Mouse (Mus musculus) embryonic facial prominence, embryonic 11.5 days (tissue): ENCODE measurements around the gene Fcgr1. TPM values are rescaled to one million over a fixed set of nuclear protein-coding genes. Genes with fewer than 3 reads are reported as not detected.
"Not testable (repeated sequence)": the region's sequence is repeated elsewhere in the genome, so short reads cannot be mapped to it uniquely, and the experiment has no call there.

ENCODE experiments used
- ATAC-seq: fragments of 200-750 bp; cut with Nextera tagmentation; replicated peaks from 2 replicates; pipeline ENCODE4 v1.8.0; 2017; ENCODE audit warnings: low read depth; ENCODE audit not compliant: insufficient number of reproducible peaks, low FRiP score, low TSS enrichment
- DNase-seq: peaks from one replicate; pipeline ENCODE4 v3.0.0-alpha.2; 2015; ENCODE audit warnings: low spot score
- H3K27ac ChIP-seq: fragments of 300-500 bp; sonication (generic); replicated peaks from 2 replicates; pipeline ENCODE4 v1.5.1; 2014; ENCODE audit warnings: mild to moderate bottlenecking, low read depth, low read length, control low read depth
- H3K27me3 ChIP-seq: fragments of 300-500 bp; sonication (generic); 2 replicates; pipeline ENCODE4 v1.6.1; 2014; ENCODE audit warnings: mild to moderate bottlenecking, low read length, moderate library complexity, mixed read lengths; ENCODE audit not compliant: control insufficient read depth, insufficient read depth
- H3K36me3 ChIP-seq: fragments of 300-500 bp; sonication (generic); replicated peaks from 2 replicates; pipeline ENCODE4 v1.6.1; 2014; ENCODE audit warnings: low read depth, mild to moderate bottlenecking, low read length, moderate library complexity, mixed read lengths; ENCODE audit not compliant: control insufficient read depth, insufficient read depth
- H3K4me1 ChIP-seq: fragments of 300-500 bp; sonication (generic); 2 replicates; pipeline ENCODE4 v1.6.1; 2014; ENCODE audit warnings: low read length, mixed read lengths; ENCODE audit not compliant: control insufficient read depth, insufficient read depth
- H3K4me2 ChIP-seq: fragments of 300-500 bp; sonication (generic); 2 replicates; pipeline ENCODE4 v1.6.1; 2014; ENCODE audit warnings: low read depth, mild to moderate bottlenecking, control low read depth, low read length, moderate library complexity
- H3K4me3 ChIP-seq: fragments of 300-500 bp; sonication (generic); 2 replicates; pipeline ENCODE4 v1.5.1; 2014; ENCODE audit warnings: low read depth, low read length, control low read depth
- H3K9ac ChIP-seq: fragments of 300-500 bp; sonication (generic); replicated peaks from 2 replicates; pipeline ENCODE4 v1.6.1; 2014; ENCODE audit warnings: mild to moderate bottlenecking, control low read depth, low read length
- H3K9me3 ChIP-seq: fragments of 300-500 bp; sonication (generic); replicated peaks from 2 replicates; pipeline ENCODE4 v1.6.1; 2016; ENCODE audit warnings: mild to moderate bottlenecking, low read length, inconsistent platforms, mixed read lengths; ENCODE audit not compliant: control insufficient read depth
- WGBS: fragments of 180-500 bp; shearing (Covaris S2); extraction: QIAGEN DNeasy Blood & Tissue Kit; methylation state at CpG from one replicate; pipeline ENCODE4 v1.1.7; 2014; 5-methylcytosine and 5-hydroxymethylcytosine counted together
- polyA plus RNA-seq: library from polyadenylated mRNA; unstranded; fragments of >200 nt; fragmentation: Nextera tagmentation; extraction: Ambion mirVana; gene quantifications from 2 replicates; pipeline ENCODE4 v1.2.1, GENCODE M21; 2014

Fcgr1 gene
- polyA plus RNA-seq, 1 experiment from 2014 or later, result 2.1 TPM

DNA sequence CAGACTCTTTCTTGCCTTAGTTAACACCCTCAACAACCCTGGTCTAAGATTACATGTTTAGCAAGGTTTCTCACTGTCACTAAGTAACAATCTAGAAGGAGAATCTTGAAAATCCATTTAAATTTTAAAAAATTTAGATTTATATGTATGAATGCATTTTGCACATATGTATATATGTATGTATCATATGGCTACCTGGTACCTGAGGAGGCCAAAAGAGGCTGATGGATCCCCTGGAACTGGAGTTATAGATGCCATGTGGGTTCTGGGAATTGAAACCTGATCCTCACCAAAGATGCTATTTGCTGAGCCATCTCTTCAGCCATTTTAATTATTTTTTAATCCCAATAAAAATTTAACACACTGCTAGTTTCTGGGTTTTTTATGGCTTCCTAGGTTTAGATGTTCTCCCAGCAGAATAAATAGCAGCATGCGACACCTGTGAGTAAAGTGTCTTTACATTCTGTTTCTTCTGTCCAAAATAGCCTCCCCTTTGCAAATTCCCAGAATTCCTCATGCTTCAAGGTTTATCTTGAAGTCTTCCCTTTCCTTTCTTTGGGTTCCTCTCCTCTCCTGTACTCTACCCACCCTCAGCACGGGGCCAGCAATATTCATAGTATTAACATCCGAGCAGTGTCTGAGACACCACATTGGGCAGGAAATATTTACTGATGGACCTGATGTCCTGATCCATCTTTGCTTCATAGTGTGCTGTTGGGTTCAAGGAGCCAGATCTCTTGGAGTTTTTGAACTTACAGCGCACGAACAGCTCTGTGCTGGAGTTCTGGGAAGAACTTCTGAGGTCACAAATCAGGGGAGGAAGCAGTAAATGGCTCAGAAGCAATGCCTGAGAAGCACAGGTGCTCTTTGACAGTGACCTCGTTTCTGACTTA lies 45.4 kb downstream of the Fcgr1 start:
- DNase-seq (peak; percentile 54), ATAC-seq (no peak)
- 52% methylated on average over 6 of the region's 6 CpGs for WGBS
- Histone ChIP-seq H3K4me1 (no peaks in the 10 kb centered on the region; the same call in 1 of the 2 replicates), H3K9ac (peak overlapping the region; percentile 37; the same call in 1 of the 2 replicates), H3K36me3 (no peaks in the 10 kb centered on the region), H3K4me3 (peak overlapping the region; percentile 48), H3K9me3 (no peaks in the 10 kb centered on the region), H3K27ac (0 out of 2 replicates have a peak overlapping the region, but pooled peaks have one; percentile 28), H3K4me2 (peak overlapping the region; percentile 52), H3K27me3 (no peaks in the 10 kb centered on the region)

DNA sequence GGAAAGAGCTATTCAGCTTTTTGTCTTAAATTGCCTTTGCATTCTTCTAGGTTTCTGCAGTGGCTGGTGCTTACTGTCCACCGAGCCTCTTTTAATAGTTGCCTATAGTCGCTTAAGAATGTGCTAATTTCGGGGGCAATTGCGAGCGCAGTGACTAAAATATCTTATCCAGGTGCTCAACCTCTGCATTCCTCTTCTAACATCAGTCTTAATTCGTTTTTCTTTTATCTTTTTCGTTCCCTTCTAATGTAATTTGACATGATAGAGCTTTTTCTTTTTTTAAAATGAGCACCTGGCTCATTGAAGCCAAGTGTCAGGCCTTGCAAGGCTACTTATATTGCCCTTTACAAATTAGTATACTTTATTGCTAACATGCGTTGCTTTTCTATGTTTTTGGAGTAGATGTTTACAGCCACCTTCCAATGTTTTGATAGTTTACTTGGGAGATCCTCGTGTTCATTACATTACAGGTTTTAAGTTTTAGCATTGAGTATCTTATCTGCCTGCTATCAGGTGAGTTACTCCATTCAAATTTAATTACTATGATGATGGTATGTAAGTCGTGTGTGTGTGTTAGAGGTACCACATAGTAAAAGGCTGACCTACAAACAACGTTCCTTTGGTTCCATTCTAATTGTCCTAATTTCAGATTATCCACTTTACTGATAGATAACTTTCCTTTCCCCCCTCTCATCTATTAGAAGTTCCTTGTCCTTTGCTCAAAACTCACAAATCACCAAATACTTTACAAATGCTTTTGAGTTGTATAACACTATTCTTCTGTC lies 46.2 kb downstream of the Fcgr1 start:
- 2% methylated on average over 11 of the region's 11 CpGs for WGBS
- Histone ChIP-seq H3K4me2 (peak overlapping the region; percentile 52), H3K4me1 (no peaks in the 10 kb centered on the region; the same call in 1 of the 2 replicates), H3K9me3 (no peaks in the 10 kb centered on the region), H3K4me3 (peak overlapping the region; percentile 48), H3K36me3 (no peaks in the 10 kb centered on the region), H3K27me3 (no peaks in the 10 kb centered on the region), H3K27ac (peak overlapping the region; percentile 72), H3K9ac (peak overlapping the region; percentile 65)
- no peak for ATAC-seq
- DNase-seq, result peak; percentile 56

DNA sequence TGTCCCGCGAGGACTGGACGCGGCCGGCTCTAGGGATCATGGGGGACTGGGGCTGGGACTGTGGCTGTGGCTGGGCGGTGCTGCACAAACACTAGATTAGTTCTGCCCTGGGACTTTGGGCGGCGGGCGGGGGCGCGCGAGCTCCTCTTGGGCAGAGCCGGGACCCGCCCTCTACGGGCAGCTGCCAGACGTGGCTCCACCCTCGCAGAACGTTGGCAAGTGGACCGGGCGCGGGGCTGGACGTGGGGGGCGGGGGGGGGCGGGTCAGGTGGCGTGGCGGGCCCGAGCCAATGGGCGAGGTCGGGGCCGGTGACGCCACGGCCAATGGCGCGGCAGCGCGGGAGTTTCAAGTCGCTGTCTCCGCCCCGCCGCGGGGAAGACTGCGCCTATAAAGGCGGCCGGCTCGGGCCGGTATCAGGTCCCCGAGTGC lies 47.3 kb downstream of the Fcgr1 start, which contains the start of gene Hist2h3c1:
Hist2h3c1 (plus strand) TSS at position 259 of the 430 bp plus-strand sequence.
- Histone ChIP-seq H3K9ac (peak within 1 kb of the TSS; percentile 65), H3K4me3 (peak within 1 kb of the TSS; percentile 48), H3K4me2 (peak within 1 kb of the TSS; percentile 52), H3K27ac (peak within 1 kb of the TSS; percentile 72)
- peak; percentile 94 for ATAC-seq
- not testable (repeated sequence) for H3K27me3 ChIP-seq, H3K9me3 ChIP-seq, DNase-seq, H3K36me3 ChIP-seq, H3K4me1 ChIP-seq
- WGBS, result 0% methylated on average over 3 of the region's 47 CpGs

DNA sequence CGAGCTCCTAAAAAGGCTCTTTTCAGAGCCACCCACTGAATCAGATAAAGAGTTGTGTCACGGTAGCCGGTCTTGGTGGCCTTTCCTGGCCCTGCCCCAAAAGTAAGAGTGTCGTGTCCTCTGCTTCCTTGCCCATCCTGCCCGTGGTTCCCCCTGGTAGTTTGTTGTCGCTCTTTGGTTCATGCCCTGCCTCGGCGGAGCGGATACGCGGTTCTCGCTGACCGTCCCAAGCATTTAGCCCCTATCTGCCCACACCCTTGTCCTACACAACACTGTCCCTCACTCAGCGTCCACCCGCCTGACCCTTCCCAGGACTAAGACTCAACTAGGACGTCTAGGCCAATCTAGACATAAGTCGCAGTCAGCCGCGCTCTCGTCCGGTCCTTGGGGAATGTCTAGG lies 47.8 kb downstream of the Fcgr1 start:
- H3K4me3 ChIP-seq, H3K36me3 ChIP-seq, DNase-seq, H3K9ac ChIP-seq, H3K4me2 ChIP-seq, ATAC-seq, H3K27me3 ChIP-seq, H3K9me3 ChIP-seq, H3K4me1 ChIP-seq: not testable (repeated sequence)
- WGBS, result 0% methylated on average over 9 of the region's 21 CpGs
- peak overlapping the region; percentile 65; the same call in 1 of the 2 replicates for H3K27ac ChIP-seq

DNA sequence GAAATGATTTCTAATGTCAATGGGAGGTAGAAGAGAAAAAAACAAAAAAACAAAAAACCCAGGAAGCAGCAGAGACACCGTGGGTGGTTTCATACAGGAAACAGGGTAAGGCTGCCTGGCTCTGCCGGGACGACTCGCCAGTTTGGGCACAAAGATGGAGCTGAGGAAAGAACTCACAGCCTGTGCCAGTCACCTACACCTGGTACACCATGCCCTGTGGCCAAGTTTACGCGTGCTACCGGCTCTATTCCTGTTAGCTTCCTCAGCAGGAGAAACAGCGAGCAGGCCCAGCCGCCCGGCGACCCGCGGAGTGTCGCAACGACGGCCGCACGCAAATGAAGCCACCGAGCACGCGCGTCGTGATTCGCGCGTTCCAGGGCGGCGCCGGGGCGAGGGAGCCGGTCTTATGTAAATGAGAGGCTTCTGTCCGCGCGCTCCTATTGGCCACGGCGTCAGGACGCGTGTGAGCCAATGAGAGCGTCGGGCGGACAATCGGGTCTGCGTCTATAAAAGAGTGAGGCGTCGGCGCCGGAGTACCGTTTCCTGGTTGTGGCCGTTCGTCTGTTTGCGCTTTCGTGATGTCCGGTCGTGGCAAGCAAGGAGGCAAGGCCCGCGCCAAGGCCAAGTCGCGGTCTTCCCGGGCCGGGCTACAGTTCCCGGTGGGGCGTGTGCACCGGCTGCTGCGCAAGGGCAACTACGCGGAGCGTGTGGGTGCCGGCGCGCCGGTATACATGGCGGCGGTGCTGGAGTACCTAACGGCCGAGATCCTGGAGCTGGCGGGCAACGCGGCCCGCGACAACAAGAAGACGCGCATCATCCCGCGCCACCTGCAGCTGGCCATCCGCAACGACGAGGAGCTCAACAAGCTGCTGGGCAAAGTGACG lies 48.5 kb downstream of the Fcgr1 start, which contains the start of gene Hist2h2aa1:
Hist2h2aa1 (plus strand) TSS at position 495 of the 884 bp plus-strand sequence.
- not testable (repeated sequence) for H3K36me3 ChIP-seq, H3K9me3 ChIP-seq, H3K4me1 ChIP-seq, H3K27me3 ChIP-seq
- 0% methylated on average over 21 of the region's 88 CpGs for WGBS
- Histone ChIP-seq H3K9ac (peak within 1 kb of the TSS; percentile 77), H3K4me3 (peak within 1 kb of the TSS; percentile 37), H3K27ac (peak within 1 kb of the TSS; percentile 87), H3K4me2 (peak within 1 kb of the TSS; percentile 62)
- DNase-seq (peak; percentile 69), ATAC-seq (peak; percentile 86)

DNA sequence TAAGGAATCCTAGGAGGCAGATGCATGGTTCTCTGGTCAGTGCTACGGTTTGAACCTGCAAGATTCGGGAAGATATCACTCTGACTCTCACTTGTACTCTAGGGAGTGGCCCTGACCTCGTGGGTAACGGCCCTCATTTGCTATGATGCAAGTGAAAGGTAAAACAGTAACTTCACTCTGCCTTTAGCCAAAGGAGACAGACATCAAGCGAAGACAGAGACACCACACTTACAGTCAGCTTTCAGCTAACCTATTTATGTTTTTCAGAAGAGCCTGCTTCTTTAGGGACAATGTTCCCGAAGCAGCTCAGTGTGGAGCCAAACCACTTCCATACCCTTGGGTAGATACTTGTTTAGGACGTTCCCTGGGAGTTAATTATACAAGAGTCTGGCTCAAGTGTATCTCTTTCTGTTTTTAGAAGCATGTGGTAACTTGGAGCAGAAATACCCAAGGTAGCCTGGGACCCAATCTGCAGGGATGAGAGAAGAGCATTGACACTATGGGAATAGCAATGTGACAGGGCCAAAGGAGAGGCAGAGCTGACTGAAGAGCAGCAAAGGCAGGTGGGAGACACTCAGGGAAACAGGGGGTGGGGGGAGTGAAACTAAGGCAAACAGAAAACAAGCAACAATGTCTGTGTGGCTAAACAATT lies 49.7 kb downstream of the Fcgr1 start:
- 80% methylated on average over 7 of the region's 7 CpGs for WGBS
- DNase-seq (no peak), ATAC-seq (no peak)
- H3K4me3 ChIP-seq, result no peak overlapping the region
- H3K27me3 ChIP-seq, result no peaks in the 10 kb centered on the region
- H3K4me1 ChIP-seq, result no peaks in the 10 kb centered on the region; the same call in 1 of the 2 replicates
- H3K27ac ChIP-seq, result peak overlapping the region; percentile 87
- H3K4me2 ChIP-seq, result peak overlapping the region; percentile 23; the same call in 1 of the 2 replicates
- no peaks in the 10 kb centered on the region for H3K36me3 ChIP-seq
- peak overlapping the region; percentile 37 for H3K9ac ChIP-seq
- no peaks in the 10 kb centered on the region for H3K9me3 ChIP-seq

DNA sequence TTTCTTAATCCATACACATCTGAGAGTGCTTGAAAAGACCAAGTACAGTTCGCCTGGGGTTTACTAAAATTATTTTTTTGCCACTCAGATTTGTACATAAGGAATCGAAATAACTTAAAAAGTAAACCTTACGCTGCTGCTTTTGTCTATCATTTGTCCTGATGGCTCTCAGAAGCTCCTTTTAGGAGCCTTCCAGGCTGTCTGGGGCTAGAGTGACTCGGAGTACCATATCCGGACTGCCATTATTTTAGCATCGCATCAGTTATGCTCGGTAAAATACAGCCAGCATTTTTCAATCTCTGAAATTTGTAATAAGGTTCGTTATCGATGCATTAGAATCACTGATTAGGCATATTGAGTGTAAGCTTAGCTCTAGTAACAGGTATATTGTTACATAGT lies 53.0 kb downstream of the Fcgr1 start:
- peak overlapping the region; percentile 67 for H3K27ac ChIP-seq
- no peaks in the 10 kb centered on the region; the same call in 1 of the 2 replicates for H3K4me1 ChIP-seq
- no peak overlapping the region for H3K4me2 ChIP-seq
- no peak overlapping the region for H3K4me3 ChIP-seq
- 80% methylated on average over 9 of the region's 9 CpGs for WGBS
- no peaks in the 10 kb centered on the region for H3K27me3 ChIP-seq
- no peak for ATAC-seq
- H3K9ac ChIP-seq, result peak overlapping the region; percentile 32; the same call in 1 of the 2 replicates
- H3K9me3 ChIP-seq, result no peaks in the 10 kb centered on the region
- no peaks in the 10 kb centered on the region for H3K36me3 ChIP-seq
- no peak for DNase-seq
